Mouse (Mus musculus) liver, postnatal 0 days (tissue): ENCODE measurements around the gene Astn2.

Source experiments
- CTCF ChIP-seq: sonication (generic); IDR thresholded peaks from 2 replicates; pipeline ENCODE4 v1.5.1; 2016; ENCODE audit warnings: antibody characterized with exemption, low read depth
- EP300 ChIP-seq: IDR thresholded peaks from 2 replicates; pipeline ENCODE4 v1.6.1; 2016; ENCODE audit warnings: antibody characterized with exemption, low read depth, mild to moderate bottlenecking

- TF ChIP-seq CTCF (no peak), EP300 (no peak)
Observed at GRCm38 (mm10) chr4:65673418-65673933, 730.9 kb downstream of the Astn2 start.
